Mouse (Mus musculus): Measurements from ENCODE around the gene Fam186b. TPM values are rescaled to one million over a fixed set of nuclear protein-coding genes. Genes with fewer than 3 reads are reported as not detected.
"Not testable (repeated sequence)": the region's sequence is repeated elsewhere in the genome, so short reads cannot be mapped to it uniquely, and the experiment has no call there.

Gene Fam186b
- total and polyA plus RNA-seq, 3 experiments: 0.11 TPM; not detected in 2

DNA sequence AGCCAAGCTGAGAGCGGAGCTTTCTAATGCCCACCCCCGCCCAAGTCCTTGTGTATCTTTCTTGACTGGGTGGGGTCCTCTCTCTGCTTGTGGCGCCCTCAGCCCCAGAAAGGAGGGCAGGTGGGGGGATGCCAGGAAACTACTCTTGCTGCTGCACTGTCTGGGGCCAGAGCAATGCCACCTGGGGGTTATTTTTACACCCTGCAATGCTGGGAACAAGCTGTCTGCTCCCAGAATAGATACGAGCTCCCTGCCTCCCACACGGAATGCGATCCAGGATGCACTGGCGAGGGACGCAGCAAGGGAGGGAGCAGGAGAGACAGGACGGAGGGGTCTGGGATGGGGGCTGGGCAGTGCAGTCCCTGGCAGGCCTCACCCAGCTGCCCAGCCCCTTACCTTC lies 46.7 kb downstream of the Fam186b start:
- no peaks in the 10 kb centered on the region for H3K9me3 ChIP-seq (replicated peaks; ENCODE audit: insufficient read depth, low read length)
- H3K27me3 ChIP-seq (ENCODE audit: control insufficient read depth in 1 of 2, insufficient read depth in 2 of 2, low read length in 2 of 2): no peaks in the 10 kb centered on the region
- DNase-seq (ENCODE audit: low read depth, low spot score): no peak
- no peak overlapping the region for H3K4me3 ChIP-seq (ENCODE audit: control insufficient read depth in 1 of 2, insufficient read depth in 1 of 2, low read depth in 2 of 2, low read length in 2 of 2)
- H3K36me3 ChIP-seq (ENCODE audit: control insufficient read depth in 1 of 2, insufficient read depth in 2 of 2, low read length in 2 of 2): peaks cover 0 to 5% of the 10 kb centered on the region in 2 experiments
- peaks cover 4% of the 10 kb centered on the region; the same call in 1 of the 2 replicates for H3K79me2 ChIP-seq (ENCODE audit: control insufficient read depth, insufficient read depth, low read length, poor library complexity)
- H3K9ac ChIP-seq (ENCODE audit: control insufficient read depth, low read depth, low read length, poor library complexity, severe bottlenecking): no peak overlapping the region
- H3K4me1 ChIP-seq (ENCODE audit: control insufficient read depth in 1 of 2, insufficient read depth in 2 of 2, low read length in 2 of 2): peaks cover 0 to 9% of the 10 kb centered on the region in 2 experiments; a peak in 2 of 4 replicates
- TF ChIP-seq POLR2A (IDR thresholded peaks at IDR 0.05; ENCODE audit: control insufficient read depth in 1 of 2, insufficient read depth in 1 of 2, low read depth in 1 of 2, low read length in 2 of 2, poor library complexity in 1 of 2) (no peak), MYB (IDR thresholded peaks at IDR 0.05; ENCODE audit: low read depth, low read length) (no peak), TAL1 (IDR thresholded peaks at IDR 0.05; ENCODE audit: low read length) (no peak), ZNF384 (IDR thresholded peaks at IDR 0.05; ENCODE audit: low read depth, low read length) (no peak), USF1 (IDR thresholded peaks at IDR 0.05; ENCODE audit: low read depth, low read length) (no peak), ZKSCAN1 (IDR thresholded peaks at IDR 0.05; ENCODE audit: low read depth, low read length) (no peak), ETS1 (IDR thresholded peaks at IDR 0.05; ENCODE audit: low read depth, low read length) (no peak), CHD2 (IDR thresholded peaks at IDR 0.05; ENCODE audit: low read length) (no peak), KAT2A (conservative IDR thresholded peaks at IDR 0.05; ENCODE audit: low read depth, low read length) (no peak), MXI1 (IDR thresholded peaks at IDR 0.05; ENCODE audit: low read depth, low read length) (no peak), TCF12 (IDR thresholded peaks at IDR 0.05; ENCODE audit: low read depth, low read length) (no peak), UBTF (IDR thresholded peaks at IDR 0.05; ENCODE audit: borderline replicate concordance, insufficient read depth, low read depth, low read length) (no peak), SMC3 (IDR thresholded peaks at IDR 0.05; ENCODE audit: low read depth, low read length) (no peak)
- no peak overlapping the region for H3K27ac ChIP-seq (ENCODE audit: control insufficient read depth, low read depth, low read length)

DNA sequence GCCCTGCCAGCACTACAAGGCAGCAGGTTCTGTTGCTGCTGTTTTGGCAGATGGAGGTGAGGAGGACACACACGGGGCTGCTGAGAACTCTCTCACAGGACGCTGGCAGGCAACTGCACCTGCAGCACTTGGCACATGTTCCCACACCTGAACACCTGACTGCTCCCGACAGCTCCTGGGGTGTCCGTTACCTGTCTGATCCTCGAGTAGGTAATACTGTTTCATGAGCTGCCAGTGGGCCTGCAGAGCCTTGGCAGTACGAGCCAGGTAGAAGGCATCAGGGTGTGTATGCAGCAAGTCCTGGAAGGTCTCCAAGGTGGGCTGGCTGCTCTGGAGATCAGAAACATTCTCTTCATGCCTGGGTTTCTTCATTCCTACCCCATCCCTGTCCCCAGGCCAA lies 49.0 kb downstream of the Fam186b start:
- not testable (repeated sequence) for H3K36me3 ChIP-seq (ENCODE audit: control insufficient read depth in 1 of 2, insufficient read depth in 2 of 2, low read length in 2 of 2); H3K27me3 ChIP-seq (ENCODE audit: control insufficient read depth in 1 of 2, insufficient read depth in 2 of 2, low read length in 2 of 2); H3K79me2 ChIP-seq (ENCODE audit: control insufficient read depth, insufficient read depth, low read length, poor library complexity); H3K9ac ChIP-seq (ENCODE audit: control insufficient read depth, low read depth, low read length, poor library complexity, severe bottlenecking); H3K4me3 ChIP-seq (ENCODE audit: control insufficient read depth in 1 of 2, insufficient read depth in 1 of 2, low read depth in 2 of 2, low read length in 2 of 2); H3K4me1 ChIP-seq (ENCODE audit: control insufficient read depth in 1 of 2, insufficient read depth in 2 of 2, low read length in 2 of 2); DNase-seq (ENCODE audit: low read depth, low spot score); H3K9me3 ChIP-seq (replicated peaks; ENCODE audit: insufficient read depth, low read length); H3K27ac ChIP-seq (ENCODE audit: control insufficient read depth, low read depth, low read length)

- Histone ChIP-seq H3K79me2 (ENCODE audit: control insufficient read depth, insufficient read depth, low read length, poor library complexity) (no peaks in the 10 kb centered on the region), H3K36me3 (ENCODE audit: control insufficient read depth in 1 of 2, insufficient read depth in 2 of 2, low read length in 2 of 2) (no peaks in the 10 kb centered on the region; a peak in 2 of 4 replicates), H3K27me3 (ENCODE audit: control insufficient read depth in 1 of 2, insufficient read depth in 2 of 2, low read length in 2 of 2) (no peaks in the 10 kb centered on the region), H3K27ac (ENCODE audit: control insufficient read depth, low read depth, low read length) (no peak overlapping the region), H3K9me3 (replicated peaks; ENCODE audit: insufficient read depth, low read length) (no peaks in the 10 kb centered on the region), H3K4me3 (ENCODE audit: control insufficient read depth in 1 of 2, insufficient read depth in 1 of 2, low read depth in 2 of 2, low read length in 2 of 2) (no peak overlapping the region), H3K9ac (ENCODE audit: control insufficient read depth, low read depth, low read length, poor library complexity, severe bottlenecking) (no peak overlapping the region), H3K4me1 (ENCODE audit: control insufficient read depth in 1 of 2, insufficient read depth in 2 of 2, low read length in 2 of 2) (no peaks in the 10 kb centered on the region)
- no peak for DNase-seq (ENCODE audit: low read depth, low spot score)
- TF ChIP-seq RAD21 (IDR thresholded peaks at IDR 0.05; ENCODE audit: low read depth, low read length) (no peak), MEF2A (IDR thresholded peaks at IDR 0.05; ENCODE audit: extremely low read depth, insufficient replicate concordance, low read depth, low read length, poor library complexity, severe bottlenecking) (no peak), ZNF384 (IDR thresholded peaks at IDR 0.05; ENCODE audit: low read depth, low read length) (no peak), E2F4 (IDR thresholded peaks at IDR 0.05; ENCODE audit: borderline replicate concordance, low read depth, low read length) (no peak), MXI1 (IDR thresholded peaks at IDR 0.05; ENCODE audit: low read depth, low read length) (no peak), ZC3H11A (IDR thresholded peaks at IDR 0.05; ENCODE audit: low read depth, low read length) (no peak), CHD2 (IDR thresholded peaks at IDR 0.05; ENCODE audit: low read length) (no peak), ELF1 (IDR thresholded peaks at IDR 0.05; ENCODE audit: low read depth, low read length) (no peak), POLR2A (IDR thresholded peaks at IDR 0.05; ENCODE audit: control insufficient read depth in 1 of 2, insufficient read depth in 1 of 2, low read depth in 1 of 2, low read length in 2 of 2, poor library complexity in 1 of 2) (no peak), SIN3A (IDR thresholded peaks at IDR 0.05; ENCODE audit: low read length) (no peak), MAX (IDR thresholded peaks at IDR 0.05; ENCODE audit: low read length) (no peak), SMC3 (IDR thresholded peaks at IDR 0.05; ENCODE audit: low read depth, low read length) (no peak), ZMIZ1 (IDR thresholded peaks at IDR 0.05; ENCODE audit: low read depth, low read length) (no peak), TAL1 (IDR thresholded peaks at IDR 0.05; ENCODE audit: low read length) (no peak), BHLHE40 (IDR thresholded peaks at IDR 0.05; ENCODE audit: borderline replicate concordance, low read depth, low read length) (no peak), TCF12 (IDR thresholded peaks at IDR 0.05; ENCODE audit: low read depth, low read length) (no peak)
These were observed 53.6 kb downstream of the Fam186b start for GRCm38 (mm10) chr15:99242045-99242444.
